Mouse (Mus musculus): Measurements from ENCODE around the gene Gm12117.

DNA sequence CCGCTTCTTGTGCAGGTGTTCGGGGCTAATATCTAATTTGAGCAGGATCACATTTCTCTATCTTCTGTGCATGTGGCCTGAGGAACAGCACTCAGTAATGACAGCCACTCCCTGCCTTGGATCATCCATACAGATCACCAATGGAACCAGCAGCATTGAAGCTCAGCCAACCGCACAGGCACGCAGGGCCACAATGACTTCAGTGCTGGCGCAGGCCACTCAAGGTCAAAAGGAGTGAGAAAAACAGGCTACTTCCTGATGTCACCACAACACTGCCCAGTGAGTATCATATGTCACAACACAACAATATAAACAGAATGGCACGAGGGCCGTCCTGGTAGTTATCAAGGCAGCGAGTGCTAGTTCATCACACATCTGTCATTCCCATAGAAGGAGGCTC is 50.0 kb downstream of the Gm12117 start:
- no peak for TF ChIP-seq CTCF (IDR thresholded peaks at IDR 0.05; ENCODE audit: borderline replicate concordance, extremely low read depth, insufficient read depth, insufficient read length)
- TF ChIP-seq POLR2A (IDR thresholded peaks at IDR 0.05; ENCODE audit: borderline replicate concordance, extremely low read depth, insufficient read depth, insufficient read length, poor library complexity, severe bottlenecking): no peak
